Mouse (Mus musculus): ENCODE data around the gene Rbm6. TPM values are rescaled to one million over a fixed set of nuclear protein-coding genes. Genes with fewer than 3 reads are reported as not detected.

Rbm6 gene
- polyA plus RNA-seq, 1 experiment = 16.4 TPM

DNA sequence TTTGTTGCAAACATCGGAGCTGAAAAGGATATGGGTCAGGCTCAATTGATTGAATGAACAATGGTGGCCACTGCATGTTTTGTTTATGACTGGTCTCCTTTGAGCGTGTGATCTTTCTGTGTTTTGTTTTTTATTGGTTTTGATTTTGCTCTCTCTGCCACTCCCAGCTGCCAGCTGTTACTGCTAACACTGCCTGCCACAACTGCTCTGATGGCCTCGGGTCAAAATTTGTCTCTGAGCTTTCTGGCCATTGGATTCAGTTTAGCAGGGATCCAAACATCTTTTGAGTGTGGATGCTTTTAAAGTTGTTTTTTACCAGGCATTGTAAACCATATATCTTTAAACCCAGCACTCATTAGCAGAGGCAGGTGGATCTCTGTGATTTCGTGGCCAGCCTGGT, 7.4 kb upstream of the Rbm6 start:
- Histone ChIP-seq H3K4me1 (ENCODE audit: control insufficient read depth, insufficient read depth, insufficient read length, low read length) (peaks cover 8% of the 10 kb centered on the region; the same call in 1 of the 2 replicates), H3K36me3 (ENCODE audit: control insufficient read depth, insufficient read depth, low read length) (no peaks in the 10 kb centered on the region), H3K4me3 (ENCODE audit: low read depth, low read length) (no peak overlapping the region), H3K27ac (ENCODE audit: insufficient read depth, low read depth, low read length) (no peak overlapping the region), H3K27me3 (ENCODE audit: control insufficient read depth, insufficient read depth, low read length) (no peaks in the 10 kb centered on the region)
- TF ChIP-seq CTCF (IDR thresholded peaks at IDR 0.05; ENCODE audit: extremely low read depth, insufficient read length, insufficient replicate concordance, low read depth, low read length) (no peak), POLR2A (IDR thresholded peaks at IDR 0.05; ENCODE audit: low read depth, low read length) (no peak)
- WGBS = 49% methylated on average over 4 of the region's 4 CpGs

GRCm38 (mm10) chr9:107872350-107873098, 513 bp downstream of the Rbm6 start:
- Histone ChIP-seq H3K4me1 (ENCODE audit: control insufficient read depth, insufficient read depth, insufficient read length, low read length) (peaks cover 10% of the 10 kb centered on the region; the same call in 1 of the 2 replicates), H3K27ac (ENCODE audit: insufficient read depth, low read depth, low read length) (peak overlapping the region; percentile 94), H3K27me3 (ENCODE audit: control insufficient read depth, insufficient read depth, low read length) (no peaks in the 10 kb centered on the region), H3K4me3 (ENCODE audit: low read depth, low read length) (peak overlapping the region; percentile 87), H3K36me3 (ENCODE audit: control insufficient read depth, insufficient read depth, low read length) (no peaks in the 10 kb centered on the region; the same call in 1 of the 2 replicates)
- under 1% methylated on average over 79 of the region's 80 CpGs for WGBS
- TF ChIP-seq POLR2A (IDR thresholded peaks at IDR 0.05; ENCODE audit: low read depth, low read length) (peak; percentile 58), CTCF (IDR thresholded peaks at IDR 0.05; ENCODE audit: extremely low read depth, insufficient read length, insufficient replicate concordance, low read depth, low read length) (no peak)

GRCm38 (mm10) chr9:107866081-107866480, 7.0 kb downstream of the Rbm6 start:
- H3K27me3 ChIP-seq (ENCODE audit: control insufficient read depth, insufficient read depth, low read length) = no peaks in the 10 kb centered on the region
- H3K4me1 ChIP-seq (ENCODE audit: control insufficient read depth, insufficient read depth, insufficient read length, low read length) = peaks cover 4% of the 10 kb centered on the region; the same call in 1 of the 2 replicates
- H3K27ac ChIP-seq (ENCODE audit: insufficient read depth, low read depth, low read length) = no peak overlapping the region
- TF ChIP-seq CTCF (IDR thresholded peaks at IDR 0.05; ENCODE audit: extremely low read depth, insufficient read length, insufficient replicate concordance, low read depth, low read length) (no peak), POLR2A (IDR thresholded peaks at IDR 0.05; ENCODE audit: low read depth, low read length) (no peak)
- H3K36me3 ChIP-seq (ENCODE audit: control insufficient read depth, insufficient read depth, low read length) = peaks cover 5% of the 10 kb centered on the region
- no peak overlapping the region for H3K4me3 ChIP-seq (ENCODE audit: low read depth, low read length)
- 98% methylated on average over 2 of the region's 2 CpGs for WGBS

DNA sequence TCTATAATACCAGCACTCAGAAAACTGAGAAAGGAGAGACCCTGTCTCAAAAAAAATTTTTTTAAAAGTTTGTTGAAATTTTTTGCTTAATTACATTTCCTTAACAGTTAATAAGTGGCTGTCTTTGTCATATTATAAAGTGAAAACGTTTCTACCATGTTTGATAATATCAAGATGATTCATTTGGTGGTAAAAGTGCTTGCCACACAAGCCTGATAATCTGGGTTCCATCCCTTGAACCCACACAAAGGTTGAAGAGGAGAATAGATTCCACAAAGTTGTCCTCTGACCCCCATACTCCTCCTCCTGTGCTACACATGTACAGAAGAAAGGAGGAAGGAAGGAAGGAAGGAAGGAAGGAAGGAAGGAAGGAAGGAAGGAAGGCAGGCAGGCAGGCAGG, 8.5 kb downstream of the Rbm6 start:
- TF ChIP-seq CTCF (IDR thresholded peaks at IDR 0.05; ENCODE audit: extremely low read depth, insufficient read length, insufficient replicate concordance, low read depth, low read length) (no peak), POLR2A (IDR thresholded peaks at IDR 0.05; ENCODE audit: low read depth, low read length) (no peak)
- Histone ChIP-seq H3K27ac (ENCODE audit: insufficient read depth, low read depth, low read length) (no peak overlapping the region), H3K4me1 (ENCODE audit: control insufficient read depth, insufficient read depth, insufficient read length, low read length) (peaks cover 4% of the 10 kb centered on the region; the same call in 1 of the 2 replicates), H3K4me3 (ENCODE audit: low read depth, low read length) (no peak overlapping the region), H3K36me3 (ENCODE audit: control insufficient read depth, insufficient read depth, low read length) (peaks cover 7% of the 10 kb centered on the region), H3K27me3 (ENCODE audit: control insufficient read depth, insufficient read depth, low read length) (no peaks in the 10 kb centered on the region)
- WGBS = 11% methylated on average over 1 of the region's 1 CpGs

DNA sequence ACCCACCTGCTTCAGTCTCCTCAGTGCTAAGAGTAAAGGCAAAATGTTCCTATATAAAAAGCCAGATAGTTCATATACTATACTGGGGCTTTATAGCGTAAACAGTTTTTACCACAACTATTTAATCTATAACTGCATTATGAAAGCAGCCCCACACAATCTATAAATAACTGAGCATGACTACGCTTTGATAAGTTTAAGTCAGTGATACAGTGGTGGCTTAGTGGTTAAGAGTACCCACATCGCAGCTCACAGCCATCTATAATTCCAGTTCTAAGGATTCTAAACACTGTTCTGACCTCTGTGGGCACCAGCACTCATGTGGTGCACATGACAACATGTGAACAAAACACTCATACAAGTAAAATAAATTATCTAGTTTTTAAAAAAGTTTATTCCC, 14.7 kb downstream of the Rbm6 start:
- TF ChIP-seq POLR2A (IDR thresholded peaks at IDR 0.05; ENCODE audit: low read depth, low read length) = no peak
- no peak for TF ChIP-seq CTCF (IDR thresholded peaks at IDR 0.05; ENCODE audit: extremely low read depth, insufficient read length, insufficient replicate concordance, low read depth, low read length)
- H3K27ac ChIP-seq (ENCODE audit: insufficient read depth, low read depth, low read length) = no peak overlapping the region
- 0 out of 2 replicates have a peak, but pooled peaks cover 1% of the 10 kb centered on the region for H3K4me1 ChIP-seq (ENCODE audit: control insufficient read depth, insufficient read depth, insufficient read length, low read length)
- no peaks in the 10 kb centered on the region for H3K27me3 ChIP-seq (ENCODE audit: control insufficient read depth, insufficient read depth, low read length)
- no peak overlapping the region for H3K4me3 ChIP-seq (ENCODE audit: low read depth, low read length)
- 93% methylated on average over 3 of the region's 3 CpGs for WGBS
- H3K36me3 ChIP-seq (ENCODE audit: control insufficient read depth, insufficient read depth, low read length) = peaks cover 19% of the 10 kb centered on the region

GRCm38 (mm10) chr9:107848922-107849321, 24.1 kb downstream of the Rbm6 start:
- H3K27ac ChIP-seq (ENCODE audit: insufficient read depth, low read depth, low read length) = no peak overlapping the region
- H3K4me3 ChIP-seq (ENCODE audit: low read depth, low read length) = no peak overlapping the region
- H3K36me3 ChIP-seq (ENCODE audit: control insufficient read depth, insufficient read depth, low read length) = peaks cover 36% of the 10 kb centered on the region

GRCm38 (mm10) chr9:107842709-107843108, 30.3 kb downstream of the Rbm6 start:
- Histone ChIP-seq H3K27ac (ENCODE audit: insufficient read depth, low read depth, low read length) (no peak overlapping the region), H3K4me1 (ENCODE audit: control insufficient read depth, insufficient read depth, insufficient read length, low read length) (no peaks in the 10 kb centered on the region), H3K27me3 (ENCODE audit: control insufficient read depth, insufficient read depth, low read length) (no peaks in the 10 kb centered on the region), H3K36me3 (ENCODE audit: control insufficient read depth, insufficient read depth, low read length) (peaks cover 26% of the 10 kb centered on the region), H3K4me3 (ENCODE audit: low read depth, low read length) (no peak overlapping the region)
- WGBS = 91% methylated on average over 2 of the region's 2 CpGs
- no peak for TF ChIP-seq CTCF (IDR thresholded peaks at IDR 0.05; ENCODE audit: extremely low read depth, insufficient read length, insufficient replicate concordance, low read depth, low read length)
- no peak for TF ChIP-seq POLR2A (IDR thresholded peaks at IDR 0.05; ENCODE audit: low read depth, low read length)

More at GRCm38 (mm10) chr9:107848922-107849321, 24.1 kb downstream of the Rbm6 start:
- H3K4me1 ChIP-seq (ENCODE audit: control insufficient read depth, insufficient read depth, insufficient read length, low read length) = no peaks in the 10 kb centered on the region
- 94% methylated on average over 7 of the region's 7 CpGs for WGBS
- no peak for TF ChIP-seq CTCF (IDR thresholded peaks at IDR 0.05; ENCODE audit: extremely low read depth, insufficient read length, insufficient replicate concordance, low read depth, low read length)
- no peak for TF ChIP-seq POLR2A (IDR thresholded peaks at IDR 0.05; ENCODE audit: low read depth, low read length)
- H3K27me3 ChIP-seq (ENCODE audit: control insufficient read depth, insufficient read depth, low read length) = no peaks in the 10 kb centered on the region
